Mouse (Mus musculus) kidney, postnatal 10 days (tissue): ENCODE data around the gene Lmo7.

Experiments
- DNase-seq: peaks from one replicate; pipeline ENCODE4 v3.0.0; 2021; ENCODE audit warnings: mixed read lengths

Lmo7 gene

DNA sequence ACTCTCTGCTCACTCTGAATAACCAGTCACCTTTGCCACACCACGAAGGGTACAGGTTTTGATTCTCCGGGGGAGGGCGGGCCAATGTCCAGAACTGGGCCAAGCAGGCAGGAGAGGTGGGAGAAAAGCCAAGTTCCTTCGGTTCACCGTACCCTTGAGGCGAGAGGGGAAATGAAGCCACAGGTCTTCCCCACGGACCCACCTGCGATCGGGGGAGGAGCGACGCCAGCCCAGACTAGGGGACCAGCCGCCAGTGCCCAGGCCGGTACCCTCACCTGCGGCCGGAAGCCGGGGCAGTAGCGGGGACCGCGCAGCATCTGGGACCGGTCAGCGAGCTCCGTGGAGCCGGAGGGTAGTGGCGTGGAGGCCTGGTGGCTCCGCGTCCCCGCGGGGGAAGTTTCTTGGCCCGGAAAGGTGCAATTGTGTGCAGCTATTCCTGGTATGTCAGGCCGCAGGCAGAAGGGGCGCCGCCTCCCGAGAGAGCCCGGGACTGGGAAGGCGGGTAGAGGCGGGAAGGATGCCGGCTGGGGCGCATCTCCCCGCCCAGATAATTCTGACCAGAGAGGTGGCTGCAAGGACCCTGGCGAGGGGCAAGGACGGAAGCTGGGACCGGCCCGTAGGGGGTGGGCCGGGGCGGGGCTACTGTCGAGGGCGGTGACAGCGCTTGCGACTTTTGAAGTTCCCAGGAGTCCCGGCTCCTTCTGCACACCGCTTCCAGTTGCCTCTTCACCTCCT lies at the start of gene Lmo7, which contains the start of gene Gm9922:
TSS of gene Lmo7 (plus strand) at position 721 of the 735 bp plus-strand sequence.
TSS of gene Gm9922 (minus strand) at position 578 of the 735 bp plus-strand sequence.
- peak; percentile 92 for DNase-seq

DNA sequence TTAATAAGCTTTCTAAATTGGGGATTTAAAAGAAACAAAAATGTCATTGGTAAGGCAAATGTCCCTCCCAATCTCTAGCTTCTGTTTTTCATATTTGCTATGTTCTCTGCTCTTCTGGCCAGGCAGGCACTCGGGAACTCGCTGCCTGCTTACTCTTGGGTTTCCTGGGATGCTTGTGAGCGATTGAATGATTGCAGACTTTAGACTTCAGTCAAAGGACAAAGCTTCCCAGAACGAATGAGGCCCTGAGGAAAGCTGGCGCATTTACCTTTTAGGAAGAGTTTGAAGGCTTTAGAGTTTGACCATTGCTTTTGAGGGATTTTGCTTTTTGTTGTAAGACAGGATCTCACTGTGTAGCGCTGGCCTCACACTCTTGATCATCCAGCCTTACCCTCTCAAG lies 42.1 kb upstream of the Lmo7 start:
- DNase-seq: no peak

DNA sequence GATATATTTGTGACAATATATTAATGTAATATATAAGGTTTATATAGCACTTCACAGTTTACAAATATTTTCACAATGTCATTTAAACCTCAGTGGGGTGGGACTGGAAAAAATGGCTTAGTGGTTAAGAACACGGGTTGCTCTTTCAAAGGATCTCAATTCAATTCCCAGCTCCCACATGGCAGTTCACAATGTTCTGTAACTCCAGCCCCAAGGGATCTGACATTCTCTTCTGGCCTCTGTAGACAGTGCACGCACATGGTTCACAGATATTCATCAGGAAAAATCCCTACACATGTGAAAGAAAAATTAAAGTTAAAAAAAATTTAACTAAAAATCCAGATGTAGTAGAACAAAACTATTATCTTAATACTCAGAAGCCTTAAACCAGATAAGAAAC lies 41.4 kb upstream of the Lmo7 start:
- no peak for DNase-seq

DNA sequence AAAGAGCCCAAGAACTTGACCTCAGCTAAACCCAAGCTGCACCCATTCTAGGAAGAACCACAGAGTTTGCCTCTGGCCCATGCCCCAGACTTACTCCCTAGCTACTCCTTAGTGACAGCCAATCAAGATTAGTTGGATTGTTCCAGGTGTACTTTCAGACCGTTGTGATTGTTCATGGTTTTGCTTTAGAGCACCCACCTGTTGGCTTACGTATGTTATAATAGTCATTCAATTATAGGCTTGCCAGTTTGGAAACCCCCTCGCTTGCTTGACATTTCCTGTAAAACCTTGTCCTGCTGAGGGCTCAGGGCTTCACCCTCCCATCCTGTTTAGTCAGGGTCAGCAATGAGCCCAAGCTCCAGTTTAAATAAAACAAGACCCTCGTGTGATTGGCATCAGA lies 25.3 kb upstream of the Lmo7 start:
- no peak for DNase-seq

- no peak for DNase-seq
These were observed 22.7 kb upstream of the Lmo7 start for GRCm38 (mm10) chr14:101707088-101707487.

GRCm38 (mm10) chr14:101714414-101714813 lies 15.3 kb upstream of the Lmo7 start:
- DNase-seq: no peak

- DNase-seq: no peak
These were observed 375 bp downstream of the Lmo7 start for GRCm38 (mm10) chr14:101729972-101730692.

- no peak for DNase-seq
These were observed 4.0 kb downstream of the Lmo7 start for GRCm38 (mm10) chr14:101733542-101734303.

DNA sequence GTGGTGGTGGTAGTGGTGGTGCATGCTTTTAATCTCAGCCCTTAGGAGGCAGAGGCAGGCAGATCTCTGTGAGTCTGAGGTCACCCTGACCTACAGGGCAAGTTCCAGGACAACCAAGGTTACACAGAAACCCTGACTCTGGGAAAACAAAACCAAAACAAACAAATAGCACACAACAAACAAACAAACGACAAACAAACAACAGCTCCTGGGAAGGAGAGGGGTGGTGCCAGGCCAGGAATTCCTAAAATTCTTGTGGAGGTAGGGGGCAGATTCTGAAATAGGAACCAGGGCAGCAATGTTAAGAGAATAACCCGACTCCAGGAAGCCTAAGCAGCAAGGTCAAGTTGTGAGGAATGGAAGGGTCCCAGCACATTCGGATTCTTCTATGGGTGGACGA lies 7.7 kb downstream of the Lmo7 start:
- no peak for DNase-seq

DNA sequence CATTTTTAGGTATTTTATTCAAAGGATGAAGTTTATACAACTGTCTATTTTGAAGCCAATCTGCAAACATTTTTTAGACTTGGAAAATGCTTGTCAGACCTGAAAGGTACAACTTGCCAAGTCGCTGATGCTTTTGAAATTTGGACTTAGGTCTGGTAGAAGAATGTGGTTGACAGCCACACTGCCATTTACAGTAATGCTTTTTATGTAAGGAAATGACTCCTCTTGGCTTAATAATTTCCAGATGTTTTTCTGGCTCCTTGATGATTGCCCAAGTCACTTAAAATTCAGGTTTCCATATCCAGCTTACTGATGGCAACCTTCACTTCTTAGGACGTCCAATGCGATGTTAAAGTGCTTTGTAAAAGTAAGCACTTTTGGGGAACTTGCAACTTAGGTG lies 16.9 kb downstream of the Lmo7 start:
- no peak for DNase-seq

GRCm38 (mm10) chr14:101747811-101748210 lies 18.1 kb downstream of the Lmo7 start:
- DNase-seq: no peak

DNA sequence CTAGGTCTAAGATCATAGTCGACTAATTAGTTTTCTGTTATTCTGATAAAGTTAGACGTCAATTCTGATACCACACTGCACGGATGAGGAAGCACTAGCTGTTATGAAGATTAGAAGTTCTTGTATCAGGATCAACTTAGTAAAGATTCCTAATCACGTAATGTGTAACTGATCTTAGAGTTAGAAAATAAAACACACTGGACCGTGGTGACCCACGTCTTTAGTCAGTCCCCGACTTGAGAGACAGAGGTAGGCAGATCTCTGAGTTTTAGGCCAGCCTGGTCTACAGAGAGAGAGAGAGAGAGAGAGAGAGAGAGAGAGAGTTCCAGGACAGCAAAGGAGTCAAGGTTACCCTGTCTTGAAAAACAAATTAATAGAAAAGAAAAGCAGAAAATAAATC lies 18.7 kb downstream of the Lmo7 start:
- DNase-seq: no peak

- no peak for DNase-seq
These were observed 21.2 kb downstream of the Lmo7 start for GRCm38 (mm10) chr14:101750910-101751309.

- no peak for DNase-seq
These were observed 25.7 kb downstream of the Lmo7 start for GRCm38 (mm10) chr14:101755425-101755824.

DNA sequence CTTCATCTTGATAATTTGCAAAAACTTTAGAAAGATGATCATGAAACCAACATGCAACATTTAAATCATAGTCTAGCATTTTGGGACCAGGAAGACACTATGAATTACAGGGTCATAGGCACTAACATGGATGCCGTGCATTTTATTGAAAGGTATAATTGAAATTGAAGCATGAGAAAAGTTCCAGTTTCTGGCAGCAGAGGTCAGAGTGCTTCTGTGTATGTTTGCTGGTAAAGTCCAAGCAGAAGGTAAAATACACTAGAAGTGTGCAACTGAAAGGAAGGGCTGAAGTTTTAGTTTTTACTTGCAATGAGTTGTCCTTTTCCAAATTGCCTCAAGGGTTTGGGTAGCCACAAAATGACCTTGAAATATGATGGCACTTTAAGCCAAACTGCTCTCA lies 32.5 kb downstream of the Lmo7 start:
- no peak for DNase-seq

DNA sequence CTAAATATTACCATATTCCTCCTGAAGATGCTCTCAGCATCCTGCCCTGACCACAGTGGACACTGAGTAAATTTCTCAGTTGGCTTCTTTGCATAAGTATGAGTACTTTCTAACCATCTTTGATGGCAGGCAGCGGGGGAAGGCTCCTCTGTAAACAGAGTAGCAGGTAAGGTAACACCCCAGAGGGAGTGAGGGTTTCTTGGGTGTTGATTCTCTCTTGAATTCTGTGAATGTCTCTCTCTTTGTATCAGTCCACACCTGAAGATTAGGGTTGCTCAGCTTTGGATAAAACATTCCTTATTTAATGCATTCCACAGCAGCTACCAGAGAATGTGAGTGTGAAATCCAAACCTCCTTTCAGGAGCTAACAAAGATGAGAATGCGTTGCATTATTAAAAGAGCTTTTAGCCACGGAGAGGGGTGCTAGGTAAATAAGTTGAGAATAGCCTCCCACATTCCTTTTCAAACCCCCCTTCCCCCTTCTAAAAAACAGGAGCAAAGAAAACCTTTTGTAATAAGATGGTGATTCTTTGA lies 34.1 kb downstream of the Lmo7 start:
- DNase-seq: no peak

GRCm38 (mm10) chr14:101771336-101771735 lies 41.6 kb downstream of the Lmo7 start:
- no peak for DNase-seq

- no peak for DNase-seq
These were observed 42.0 kb downstream of the Lmo7 start for GRCm38 (mm10) chr14:101771756-101772155.

- DNase-seq: peak; percentile 40
These were observed 44.9 kb downstream of the Lmo7 start for GRCm38 (mm10) chr14:101774631-101775030.

DNA sequence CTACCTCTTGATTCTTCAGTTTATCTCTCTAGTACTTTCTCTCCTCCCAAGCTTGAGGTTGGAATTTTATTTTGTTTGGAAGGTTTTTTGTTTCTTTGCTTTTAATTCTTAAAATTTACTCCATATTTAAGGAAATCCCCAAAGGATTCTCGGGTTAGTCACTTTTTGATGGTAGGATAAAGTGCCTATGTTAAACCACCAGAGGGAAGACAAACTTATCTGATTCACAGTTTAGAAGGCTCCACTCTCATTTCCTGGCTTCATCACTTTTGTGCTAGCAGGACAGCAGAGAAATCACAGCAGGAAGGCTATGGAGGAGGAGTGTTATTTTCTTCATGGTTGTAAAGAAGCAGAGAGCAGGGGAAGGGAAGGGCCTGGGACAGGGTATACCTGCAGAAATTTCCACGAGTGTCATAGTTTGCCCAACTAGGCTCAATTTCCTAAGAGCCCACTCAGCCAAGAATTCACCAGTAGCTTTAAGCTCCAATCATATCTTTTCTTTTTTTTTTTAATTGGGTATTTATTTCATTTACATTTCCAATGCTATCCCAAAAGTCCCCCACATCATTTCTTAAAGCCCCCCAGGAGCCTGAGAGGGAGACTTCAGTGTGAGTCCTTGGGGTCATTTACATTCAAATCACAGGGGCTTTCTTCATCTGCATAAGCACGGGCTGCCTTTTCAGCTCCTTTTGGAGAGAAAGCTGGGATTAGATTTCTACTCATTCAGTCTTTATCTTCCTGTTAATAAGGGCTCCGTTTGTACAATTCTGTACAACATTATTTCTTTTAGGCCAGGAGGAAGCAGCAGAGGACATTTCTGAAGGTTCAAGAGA lies 46.8 kb downstream of the Lmo7 start:
- DNase-seq: no peak

- DNase-seq: no peak
These were observed 47.4 kb downstream of the Lmo7 start for GRCm38 (mm10) chr14:101777129-101777493.

GRCm38 (mm10) chr14:101778426-101778825 lies 48.7 kb downstream of the Lmo7 start:
- no peak for DNase-seq
